Mouse (Mus musculus) layer of hippocampus, adult 9-11 months (tissue): ENCODE measurements around the gene Cpsf3.

Experiments used
- DNase-seq: peaks from one replicate; pipeline ENCODE4 v3.0.0; 2022

Cpsf3 gene

DNA sequence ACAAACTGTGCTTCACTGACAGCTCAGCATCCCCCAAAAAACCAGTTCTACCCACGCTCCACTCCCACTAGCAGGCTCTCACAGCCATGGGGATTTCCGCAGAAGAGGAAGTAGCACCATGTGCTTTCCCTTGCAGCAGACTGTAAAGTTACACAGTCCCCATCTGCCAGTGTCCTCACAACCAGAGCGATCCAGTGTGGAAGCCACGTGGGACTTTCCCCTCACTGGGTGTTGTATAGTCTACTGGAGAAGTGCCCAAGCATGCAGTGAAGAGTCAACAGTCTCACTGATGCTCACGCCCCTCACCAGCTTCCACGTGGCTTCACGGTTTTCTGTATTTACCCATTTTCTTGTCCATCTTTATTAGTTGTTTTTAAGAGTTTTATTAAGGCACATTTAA, 50.7 kb downstream of the Cpsf3 start:
- DNase-seq = peak; percentile 91

DNA sequence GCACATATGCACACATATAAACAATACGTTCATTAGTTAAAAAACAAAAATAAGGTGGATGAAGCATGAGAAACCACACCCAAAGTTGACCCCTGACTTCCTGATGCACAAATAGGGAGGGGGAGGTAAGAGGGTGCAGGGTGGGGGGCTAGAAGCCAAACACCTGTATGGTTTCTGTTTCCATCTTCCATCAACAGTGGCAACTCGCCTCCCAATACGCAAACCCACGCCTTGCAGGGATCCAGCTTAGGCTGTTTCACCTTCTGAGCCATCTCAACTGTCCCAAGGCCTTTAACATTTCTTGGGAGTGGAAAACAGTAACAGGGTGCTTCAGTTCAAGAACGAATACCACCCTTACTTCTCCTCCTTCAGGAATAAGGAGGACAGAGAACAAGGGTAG, 52.0 kb downstream of the Cpsf3 start:
- no peak for DNase-seq

DNA sequence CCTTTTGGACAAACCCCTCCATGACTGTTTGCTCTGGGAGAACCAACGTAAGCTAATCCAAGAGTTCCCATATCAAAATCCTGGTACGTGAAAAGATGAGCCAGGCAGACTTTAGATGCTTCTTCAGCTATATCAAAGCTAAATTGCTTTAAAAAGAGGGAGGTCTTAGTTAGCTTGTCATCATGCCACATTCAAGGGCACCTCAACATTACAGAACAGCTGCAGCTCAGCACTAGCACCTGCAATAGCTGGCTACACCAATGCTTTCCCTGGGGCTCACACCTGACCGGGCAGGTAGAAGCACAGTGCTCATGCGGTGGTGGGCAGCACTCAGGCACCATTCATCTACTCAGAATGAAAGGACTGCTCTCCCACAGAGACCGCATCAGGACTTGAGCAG, 55.5 kb downstream of the Cpsf3 start:
- no peak for DNase-seq

DNA sequence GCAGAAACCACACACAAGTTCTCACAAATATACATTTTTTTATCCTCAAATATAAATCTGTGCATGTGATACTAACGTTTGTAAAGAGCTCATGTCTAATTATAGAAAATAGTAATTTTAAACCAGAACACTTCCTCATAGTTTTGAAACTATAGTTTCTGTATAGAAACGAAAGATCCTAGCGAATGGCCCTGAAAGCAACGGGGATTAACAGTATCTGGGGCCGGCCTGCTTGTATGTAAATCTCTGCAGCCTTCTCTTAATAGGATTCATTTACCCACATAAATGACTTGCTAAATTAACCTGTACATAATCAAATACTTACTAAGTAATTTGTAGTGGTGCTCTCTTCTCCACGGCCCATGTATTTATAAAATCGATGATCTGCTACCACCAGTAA, 61.8 kb downstream of the Cpsf3 start:
- no peak for DNase-seq

DNA sequence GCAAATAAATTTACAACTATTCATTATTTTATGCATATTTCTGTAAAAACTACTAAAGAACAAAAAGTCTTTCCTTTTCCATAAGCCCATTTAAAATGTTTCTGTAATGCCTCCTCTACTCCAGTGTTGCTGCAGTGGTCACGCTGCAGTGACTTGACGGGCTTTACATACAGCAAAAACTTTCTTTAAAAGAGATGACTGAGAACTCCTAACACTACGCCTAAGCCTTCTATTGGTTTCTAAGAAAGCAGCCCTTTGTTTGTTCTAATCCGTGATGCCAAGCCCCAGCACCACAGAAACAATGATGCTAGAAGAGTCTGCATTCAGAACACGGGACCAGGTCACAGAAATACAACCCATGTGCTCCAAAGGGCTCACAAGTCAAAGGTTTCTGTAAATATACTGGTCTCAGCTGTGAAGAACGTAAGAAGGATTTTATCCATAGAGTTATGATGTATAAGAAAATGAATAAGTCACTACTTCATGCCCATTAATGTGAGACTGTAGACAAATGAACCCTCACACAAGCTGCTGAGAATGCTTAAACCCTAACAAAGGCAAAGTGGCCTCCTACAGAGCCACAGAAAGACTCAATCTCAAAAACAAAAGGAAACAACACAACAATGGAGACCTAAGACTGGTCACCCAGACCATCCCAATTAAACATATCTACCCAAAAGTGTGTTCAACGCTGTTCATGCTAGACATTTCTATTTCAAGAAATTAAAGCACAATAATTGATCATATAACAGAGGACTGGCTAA, 65.1 kb downstream of the Cpsf3 start:
- DNase-seq = no peak

DNA sequence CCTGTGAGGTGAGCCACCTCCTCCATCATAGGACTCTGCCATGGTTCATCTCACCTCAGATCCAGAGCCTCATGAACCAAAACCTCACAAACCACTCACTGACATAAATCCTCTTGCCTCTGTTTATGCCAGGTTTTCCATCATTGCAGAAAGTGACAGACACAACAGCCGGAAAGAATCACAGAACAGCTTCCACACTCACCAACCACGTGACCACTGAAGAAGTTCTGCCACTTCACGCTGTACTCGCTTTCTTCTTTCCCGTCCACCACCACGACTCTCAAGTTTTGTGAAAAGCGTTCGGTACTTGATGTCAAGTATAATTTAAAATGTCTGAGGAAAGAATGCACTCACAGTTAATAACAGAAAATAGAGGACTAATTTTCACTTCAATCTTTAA, 68.5 kb downstream of the Cpsf3 start:
- no peak for DNase-seq

DNA sequence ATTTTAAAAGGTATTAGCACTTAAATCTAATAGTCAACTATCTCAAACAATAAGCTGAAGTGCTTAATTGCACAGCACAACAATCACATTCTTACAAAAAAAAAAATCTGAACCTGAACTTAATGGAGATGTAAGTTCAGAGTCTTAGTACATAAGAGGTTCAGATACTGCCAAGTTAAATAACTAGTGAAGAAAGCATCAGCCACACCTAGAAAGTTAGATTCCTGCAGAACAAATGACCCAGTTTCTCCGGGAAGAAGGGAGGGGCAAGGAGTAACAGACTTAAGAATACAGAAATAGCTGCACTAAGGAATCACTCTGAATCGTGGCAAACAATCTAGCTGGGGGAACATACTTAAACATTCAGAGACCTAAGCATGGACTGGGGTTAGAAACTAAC, 77.5 kb downstream of the Cpsf3 start:
- DNase-seq = no peak

DNA sequence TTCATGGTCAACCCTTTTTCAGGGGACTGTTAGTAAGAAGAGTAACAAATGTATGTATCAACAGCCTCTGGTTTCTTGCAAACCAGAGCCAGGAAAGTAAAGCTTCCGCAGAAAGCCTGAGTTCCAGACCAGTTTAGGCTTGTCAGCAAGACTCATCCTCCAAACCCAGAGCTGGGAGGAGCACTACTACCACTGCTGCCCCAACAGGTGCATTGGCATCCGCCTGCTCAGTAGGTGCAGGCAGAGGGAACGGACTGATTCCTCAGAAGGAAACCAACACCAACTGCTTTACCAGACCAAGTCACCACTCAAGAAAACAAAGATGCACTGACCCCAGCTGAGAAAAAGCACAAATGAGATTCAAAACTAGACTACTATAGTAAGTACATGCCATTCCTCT, 78.0 kb downstream of the Cpsf3 start:
- DNase-seq = no peak
